Mouse (Mus musculus): Measurements from ENCODE around the gene Foxa3. TPM values are rescaled to one million over a fixed set of nuclear protein-coding genes. Genes with fewer than 3 reads are reported as not detected.

The Foxa3 gene
- total and polyA plus RNA-seq, 3 experiments = not detected

DNA sequence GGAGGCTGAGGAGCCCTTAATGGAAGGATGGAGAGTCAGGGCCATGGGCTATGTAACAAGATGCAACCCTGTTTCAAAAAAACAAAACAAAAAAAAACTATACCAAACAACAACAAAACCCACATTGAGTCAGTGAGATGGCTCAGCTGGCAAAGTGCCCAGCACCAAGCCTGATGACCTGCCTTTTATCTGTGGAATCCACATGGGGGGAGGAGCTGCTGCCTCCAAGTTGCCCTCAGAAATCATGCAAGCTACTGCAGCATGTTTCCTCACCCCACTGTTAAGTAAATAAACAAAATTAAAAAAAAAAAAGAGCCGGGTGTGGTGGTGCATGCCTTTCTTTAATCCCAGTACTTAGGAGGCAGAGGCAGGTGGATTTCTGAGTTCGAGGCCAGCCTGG, 36.8 kb downstream of the Foxa3 start:
- no peaks in the 10 kb centered on the region for H3K27me3 ChIP-seq (ENCODE audit: control insufficient read depth in 1 of 2, insufficient read depth in 2 of 2, low read length in 2 of 2)
- TF ChIP-seq BHLHE40 (IDR thresholded peaks at IDR 0.05; ENCODE audit: borderline replicate concordance, low read depth, low read length) (no peak), KAT2A (conservative IDR thresholded peaks at IDR 0.05; ENCODE audit: low read depth, low read length) (no peak), RAD21 (IDR thresholded peaks at IDR 0.05; ENCODE audit: low read depth, low read length) (no peak), EP300 (IDR thresholded peaks at IDR 0.05; ENCODE audit: low read depth in 1 of 2, low read length in 2 of 2) (peak; percentile 26 to 35; a peak in 3 of 4 replicates), POLR2AphosphoS2 (IDR thresholded peaks at IDR 0.05; ENCODE audit: low read length) (no peak), MAX (IDR thresholded peaks at IDR 0.05; ENCODE audit: low read length) (0 out of 2 replicates have a peak, but pooled peaks have one; percentile 30), ELF1 (IDR thresholded peaks at IDR 0.05; ENCODE audit: low read depth, low read length) (no peak), UBTF (IDR thresholded peaks at IDR 0.05; ENCODE audit: borderline replicate concordance, insufficient read depth, low read depth, low read length) (no peak), POLR2AphosphoS5 (IDR thresholded peaks at IDR 0.05; ENCODE audit: borderline replicate concordance, low read depth, low read length) (no peak), USF1 (IDR thresholded peaks at IDR 0.05; ENCODE audit: low read depth, low read length) (no peak), HCFC1 (IDR thresholded peaks at IDR 0.05; ENCODE audit: low read depth, low read length) (no peak), MAFK (IDR thresholded peaks at IDR 0.05; ENCODE audit: borderline replicate concordance, low read depth, low read length) (no peak), USF2 (IDR thresholded peaks at IDR 0.05; ENCODE audit: borderline replicate concordance in 1 of 2, insufficient read depth in 1 of 2, low read depth in 1 of 2, low read length in 2 of 2) (no peak), GABPA (IDR thresholded peaks at IDR 0.05; ENCODE audit: low read depth, low read length) (no peak), E2F4 (IDR thresholded peaks at IDR 0.05; ENCODE audit: borderline replicate concordance, low read depth, low read length) (no peak), MYB (IDR thresholded peaks at IDR 0.05; ENCODE audit: low read depth, low read length) (no peak), CHD1 (IDR thresholded peaks at IDR 0.05; ENCODE audit: low read depth, low read length) (no peak), TAL1 (IDR thresholded peaks at IDR 0.05; ENCODE audit: low read length) (peak; percentile 53), MXI1 (IDR thresholded peaks at IDR 0.05; ENCODE audit: low read depth, low read length) (peak; percentile 60; the same call in 1 of the 2 replicates), ZKSCAN1 (IDR thresholded peaks at IDR 0.05; ENCODE audit: low read depth, low read length) (no peak), NRF1 (IDR thresholded peaks at IDR 0.05; ENCODE audit: insufficient read depth, low read depth, low read length, poor library complexity, severe bottlenecking) (no peak), TBP (IDR thresholded peaks at IDR 0.05; ENCODE audit: low read depth, low read length) (no peak), MEF2A (IDR thresholded peaks at IDR 0.05; ENCODE audit: extremely low read depth, insufficient replicate concordance, low read depth, low read length, poor library complexity, severe bottlenecking) (no peak), MAZ (IDR thresholded peaks at IDR 0.05; ENCODE audit: low read depth, low read length) (no peak), MYC (IDR thresholded peaks at IDR 0.05; ENCODE audit: low read depth, low read length) (0 out of 2 replicates have a peak, but pooled peaks have one; percentile 21), NELFE (IDR thresholded peaks at IDR 0.05; ENCODE audit: low read depth, low read length) (no peak), ETS1 (IDR thresholded peaks at IDR 0.05; ENCODE audit: low read depth, low read length) (no peak), ZNF384 (IDR thresholded peaks at IDR 0.05; ENCODE audit: low read depth, low read length) (peak; percentile 74), ZMIZ1 (IDR thresholded peaks at IDR 0.05; ENCODE audit: low read depth, low read length) (no peak), POLR2A (IDR thresholded peaks at IDR 0.05; ENCODE audit: control insufficient read depth in 1 of 2, insufficient read depth in 1 of 2, low read depth in 1 of 2, low read length in 2 of 2, poor library complexity in 1 of 2) (no peak), SMC3 (IDR thresholded peaks at IDR 0.05; ENCODE audit: low read depth, low read length) (no peak), GATA1 (IDR thresholded peaks at IDR 0.05; ENCODE audit: low read depth, low read length) (peak; percentile 51), RCOR1 (IDR thresholded peaks at IDR 0.05; ENCODE audit: low read depth, low read length) (no peak), CTCF (IDR thresholded peaks at IDR 0.05 in 2 of 3, conservative IDR thresholded peaks at IDR 0.05 in 1 of 3; ENCODE audit: control insufficient read depth in 1 of 3, insufficient read depth in 1 of 3, low read depth in 2 of 3, low read length in 3 of 3, poor library complexity in 1 of 3, severe bottlenecking in 1 of 3) (no peak), CHD2 (IDR thresholded peaks at IDR 0.05; ENCODE audit: low read length) (no peak), SIN3A (IDR thresholded peaks at IDR 0.05; ENCODE audit: low read length) (0 out of 2 replicates have a peak, but pooled peaks have one; percentile 24), TCF12 (IDR thresholded peaks at IDR 0.05; ENCODE audit: low read depth, low read length) (0 out of 2 replicates have a peak, but pooled peaks have one; percentile 21), ZC3H11A (IDR thresholded peaks at IDR 0.05; ENCODE audit: low read depth, low read length) (no peak)

More for the DNA sequence above, 36.8 kb downstream of the Foxa3 start:
- Histone ChIP-seq H3K27ac (ENCODE audit: control insufficient read depth, low read depth, low read length) (no peak overlapping the region), H3K36me3 (ENCODE audit: control insufficient read depth in 1 of 2, insufficient read depth in 2 of 2, low read length in 2 of 2) (peaks cover 0 to 7% of the 10 kb centered on the region in 2 experiments; a peak in 2 of 4 replicates), H3K9me3 (replicated peaks; ENCODE audit: insufficient read depth, low read length) (no peaks in the 10 kb centered on the region), H3K9ac (ENCODE audit: control insufficient read depth, low read depth, low read length, poor library complexity, severe bottlenecking) (no peak overlapping the region), H3K79me2 (ENCODE audit: control insufficient read depth, insufficient read depth, low read length, poor library complexity) (no peaks in the 10 kb centered on the region), H3K4me3 (ENCODE audit: control insufficient read depth in 1 of 2, insufficient read depth in 1 of 2, low read depth in 2 of 2, low read length in 2 of 2) (no peak overlapping the region), H3K4me1 (ENCODE audit: control insufficient read depth in 1 of 2, insufficient read depth in 2 of 2, low read length in 2 of 2) (peaks cover 2 to 21% of the 10 kb centered on the region in 2 experiments; a peak in 3 of 4 replicates)
- DNase-seq (ENCODE audit: low read depth, low spot score) = peak; percentile 75

Data from MEL (cell line).